Comparison of ENCODE assay signal across 16 mouse cellular contexts in the genomic region with DNA sequence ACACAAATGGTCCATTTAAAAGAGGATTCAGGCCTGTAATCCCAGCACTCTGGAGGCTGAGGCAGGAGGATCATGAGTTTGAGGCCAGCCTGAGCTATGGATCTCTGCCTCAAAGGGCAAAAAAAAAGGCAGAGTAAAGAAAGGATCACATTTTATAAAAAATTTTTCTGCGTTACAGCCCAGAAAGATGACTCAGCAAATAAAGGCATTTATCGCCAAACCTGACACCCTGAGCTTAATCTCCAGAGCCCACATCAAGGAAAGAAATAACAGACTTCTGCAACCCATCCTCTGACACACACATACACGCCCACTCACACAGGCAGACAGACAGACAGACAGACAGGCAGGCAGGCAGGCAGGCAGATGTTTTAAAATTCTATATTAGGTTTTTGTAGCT.
"Had no signal": no experiment of that assay in that cellular context is flagged by ENCODE, and none has a peak within 500 bp of the region (broad histone marks: within the 10 kb centered on the region; RNA-seq: fewer than 3 reads in every experiment).

No protein-coding gene starts in this region.

- H3K4me2 ChIP-seq: neural tube, embryonic 13.5 days; neural tube, embryonic 15.5 days; stomach, embryonic 15.5 days had no signal

- H3K9ac ChIP-seq: neural tube, embryonic 13.5 days; neural tube, embryonic 15.5 days; stomach, embryonic 15.5 days had no signal

- H3K27ac ChIP-seq: neural tube, embryonic 13.5 days; neural tube, embryonic 15.5 days; stomach, embryonic 15.5 days; stomach, postnatal 0 days had no signal

- H3K9me3 ChIP-seq: neural tube, embryonic 13.5 days; neural tube, embryonic 15.5 days; stomach, embryonic 15.5 days had no signal

- H3K4me1 ChIP-seq: neural tube, embryonic 13.5 days; neural tube, embryonic 15.5 days; stomach, embryonic 15.5 days had no signal

- H3K36me3 ChIP-seq: neural tube, embryonic 13.5 days; neural tube, embryonic 15.5 days; stomach, embryonic 15.5 days had no signal

- DNase-seq: retina, postnatal 1 day; right cerebral cortex, adult 18-20 months; right cerebral cortex, postnatal 14 days; right cerebral cortex, postnatal 25 days; right cerebral cortex, postnatal 4 days; spleen, adult 18-20 months; thymus, adult 18-20 months; thymus, adult 2 months; thymus, postnatal 14 days; thymus, postnatal 25 days; thymus, postnatal 36 days; thymus, postnatal 4 days had no signal

- H3K4me3 ChIP-seq: neural tube, embryonic 13.5 days; neural tube, embryonic 15.5 days; stomach, embryonic 15.5 days had no signal

- H3K27me3 ChIP-seq: neural tube, embryonic 13.5 days; neural tube, embryonic 15.5 days; stomach, embryonic 15.5 days had no signal
